Mouse (Mus musculus) midbrain, embryonic 15.5 days (tissue): ENCODE data around the gene Sod3. TPM values are rescaled to one million over a fixed set of nuclear protein-coding genes. Genes with fewer than 3 reads are reported as not detected.

Experiments
- polyA plus RNA-seq: library from polyadenylated mRNA; unstranded; fragments of >200 nt; fragmentation: Nextera tagmentation; extraction: Ambion mirVana; gene quantifications from 2 replicates; pipeline ENCODE4 v1.2.1, GENCODE M21; 2015

Gene Sod3
- polyA plus RNA-seq, 1 experiment from 2014 or later = 2.1 TPM

Other genes starting within 250 kb of the Sod3 start
- 127 TPM in 2 replicates for gene Dhx15, start 173.3 kb upstream of the Sod3 start, polyA plus RNA-seq
- gene Ccdc149, start 107.7 kb downstream of the Sod3 start, polyA plus RNA-seq = 14.0 and 14.9 TPM in 2 replicates
- gene Lgi2, start 202.7 kb downstream of the Sod3 start, polyA plus RNA-seq = 5.0 and 5.1 TPM in 2 replicates